Mouse (Mus musculus): ENCODE data around the gene Dytn.

Gene Dytn

DNA sequence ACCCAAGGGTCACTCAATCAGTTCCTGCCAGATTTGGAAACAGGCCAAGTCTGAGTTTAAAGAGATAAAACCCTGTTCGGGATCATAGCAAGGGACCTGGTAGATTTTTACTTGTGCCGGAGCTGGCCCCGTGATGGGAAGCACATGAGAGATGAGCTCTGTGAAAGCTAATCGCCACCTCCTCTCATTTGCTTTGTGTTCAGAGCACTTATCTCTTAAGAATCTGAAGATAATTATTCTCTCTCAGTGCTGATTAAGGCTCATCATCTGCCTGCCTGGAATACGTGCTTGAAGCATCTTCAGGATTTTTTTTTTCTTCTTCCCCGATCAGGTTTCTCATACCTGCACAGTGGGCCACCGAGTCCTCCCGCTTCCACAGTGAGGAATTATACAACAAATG, 107.6 kb downstream of the Dytn start:
- DNase-seq (ENCODE audit: low spot score in 2 of 2): no peak

DNA sequence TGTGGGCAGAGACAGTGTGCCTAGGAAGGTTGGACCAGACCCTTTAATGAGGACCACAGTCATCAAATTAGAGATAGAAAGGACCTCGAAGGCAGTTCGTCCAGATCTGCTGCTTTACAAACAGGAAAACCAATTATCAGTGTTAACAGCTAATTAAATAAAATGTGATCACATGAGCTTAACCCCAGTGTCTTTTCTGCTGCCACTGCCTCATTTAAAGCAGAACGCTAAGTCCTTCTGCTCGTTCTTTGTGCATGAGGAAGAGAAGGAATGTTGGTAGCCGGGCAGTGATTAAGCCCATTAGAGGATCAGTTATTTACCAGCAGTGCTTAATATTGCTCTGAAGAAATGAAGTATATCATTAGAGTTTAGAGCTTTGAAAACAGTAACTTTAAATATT, 109.9 kb downstream of the Dytn start:
- no peak for DNase-seq (ENCODE audit: low spot score in 2 of 2)

DNA sequence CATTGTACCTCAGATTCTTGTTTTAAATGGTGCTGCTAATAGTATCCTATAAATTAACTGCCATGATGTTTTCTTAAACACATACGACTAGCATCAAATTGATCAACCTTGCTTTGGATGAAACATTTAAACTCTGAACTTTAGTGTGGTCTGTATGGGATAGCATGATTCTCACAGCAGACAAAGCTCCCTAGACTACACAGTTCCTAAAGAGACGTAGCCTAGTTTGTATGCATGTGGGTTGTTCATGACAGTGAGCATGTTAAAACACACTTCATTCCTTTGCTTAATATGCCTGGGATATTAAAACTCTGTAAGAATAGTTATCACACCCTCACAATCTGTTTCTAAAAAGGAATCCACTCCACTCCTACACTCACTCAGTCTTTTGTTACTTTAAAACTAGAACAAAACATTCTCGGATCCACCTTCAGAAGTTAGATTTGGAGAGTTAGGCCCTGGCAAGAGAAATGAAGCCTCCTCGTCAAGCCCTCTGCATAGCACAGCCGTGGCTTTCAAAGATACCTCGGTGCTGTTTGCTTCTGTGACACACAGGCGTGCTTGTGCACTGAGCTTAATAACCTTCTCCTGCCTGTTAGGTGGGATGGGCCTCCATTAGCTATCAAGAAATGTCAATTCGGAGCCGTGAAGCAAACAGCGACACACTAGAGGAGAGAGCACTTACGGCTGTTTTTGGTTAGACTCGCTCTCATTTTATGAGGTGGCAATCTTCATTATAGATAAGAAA, 112.7 kb downstream of the Dytn start:
- DNase-seq (ENCODE audit: low spot score in 2 of 2): no peak

DNA sequence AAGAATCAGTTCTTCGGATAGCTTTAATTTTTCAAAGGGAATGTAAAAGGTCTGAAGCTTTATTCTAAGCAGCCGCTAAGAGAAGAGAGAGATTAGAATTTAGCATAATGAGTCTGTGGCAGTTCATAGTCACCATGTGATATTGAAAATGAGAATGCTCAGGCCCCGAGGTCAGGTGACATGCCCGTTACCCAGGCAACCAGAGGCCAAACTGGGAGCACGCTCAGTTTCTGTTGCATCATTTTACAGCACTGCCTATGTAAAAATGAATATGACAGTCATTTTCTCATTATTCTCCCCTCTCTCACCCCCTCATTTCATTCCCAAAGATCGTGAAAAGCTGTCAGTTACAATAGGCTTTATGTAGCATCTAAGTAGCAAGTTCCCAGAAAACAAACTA, 113.3 kb downstream of the Dytn start:
- no peak for DNase-seq (ENCODE audit: low spot score in 2 of 2)
